Mouse (Mus musculus) spleen, postnatal 4 days (tissue): ENCODE results near the gene Kif17.

Experiments
- DNase-seq, 2 experiments: peaks; one replicate each; pipeline ENCODE4 v3.0.0; 2022; ENCODE audit warnings: low spot score in 2 of 2

Kif17 gene

DNA sequence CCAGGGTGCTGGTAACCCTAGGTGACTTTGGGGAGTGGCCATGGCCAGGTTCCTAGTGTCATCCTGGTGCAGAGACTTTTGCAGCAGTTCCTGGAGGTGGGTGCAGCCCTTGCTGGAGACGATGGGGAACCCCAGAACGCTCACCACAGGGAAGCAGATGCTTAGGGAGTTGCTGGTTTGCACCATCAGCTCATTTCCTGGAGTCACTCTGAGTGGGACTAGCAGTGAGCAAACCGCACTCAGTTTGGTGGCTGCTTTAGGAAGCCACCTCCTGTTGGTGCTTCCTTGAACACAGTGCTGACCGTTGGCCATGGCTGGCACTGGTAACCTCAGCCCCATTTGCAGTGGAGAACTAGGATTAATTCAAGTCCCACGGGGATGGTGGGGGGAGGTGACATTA is 9.2 kb downstream of the Kif17 start:
- DNase-seq: no peak

DNA sequence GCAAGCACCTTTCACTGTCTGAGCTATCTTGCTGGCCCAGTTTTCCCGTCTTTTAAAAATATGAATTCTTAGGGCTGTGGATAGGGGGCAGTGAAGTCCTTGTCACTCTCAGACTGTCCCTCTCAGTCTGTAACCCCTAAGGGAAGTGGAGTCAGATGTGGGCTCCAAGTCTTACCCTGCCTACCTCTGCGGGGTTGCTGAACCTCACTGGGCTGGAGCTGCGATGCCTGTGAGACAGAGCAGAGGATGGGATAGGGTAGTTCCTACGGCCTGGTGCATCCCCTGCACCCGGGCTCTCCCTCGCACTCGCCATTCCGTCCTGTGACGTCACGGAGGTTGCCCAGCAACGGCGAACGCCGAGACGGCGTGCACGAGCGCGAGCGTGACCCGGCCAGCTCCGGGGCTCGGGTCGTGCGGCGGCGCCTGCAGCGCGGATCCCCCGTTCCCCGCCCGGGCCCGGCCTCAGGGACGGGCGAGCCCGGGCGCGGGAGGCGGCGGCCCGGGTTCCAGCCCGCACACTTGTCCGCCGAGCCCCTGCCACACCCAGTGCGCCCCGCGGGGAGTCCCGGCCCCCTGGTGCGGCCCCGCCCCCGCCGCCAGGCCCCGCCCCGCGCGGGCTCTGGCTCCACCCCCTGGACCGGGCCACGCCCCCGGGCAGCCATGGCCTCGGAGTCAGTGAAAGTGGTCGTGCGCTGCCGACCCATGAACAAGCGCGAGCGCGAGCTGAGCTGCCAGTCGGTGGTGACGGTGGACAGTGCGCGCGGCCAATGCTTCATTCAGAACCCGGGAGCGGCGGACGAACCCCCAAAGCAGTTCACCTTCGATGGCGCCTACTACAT is 11.8 kb downstream of the Kif17 start:
- peak; percentile 81 to 92 for DNase-seq

DNA sequence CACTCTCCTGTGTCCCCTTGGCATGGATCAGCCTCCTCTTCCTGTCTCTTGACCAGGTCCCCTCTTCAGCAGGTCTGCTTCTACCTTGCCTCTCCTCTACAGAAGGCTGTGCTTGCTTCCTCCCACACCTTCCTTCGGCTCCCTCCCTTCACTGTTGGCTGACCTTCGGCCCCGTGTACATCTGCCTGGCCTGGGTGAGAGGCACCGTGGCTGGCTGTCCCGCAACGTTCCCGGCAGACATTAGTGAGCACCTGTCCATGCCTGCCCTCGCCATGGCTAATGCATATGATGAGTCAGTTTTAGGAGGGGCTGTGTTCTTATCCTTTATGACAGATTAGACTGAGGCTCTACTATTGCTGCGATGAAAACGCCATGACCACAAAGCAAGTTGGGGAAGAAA is 17.6 kb downstream of the Kif17 start:
- no peak for DNase-seq

DNA sequence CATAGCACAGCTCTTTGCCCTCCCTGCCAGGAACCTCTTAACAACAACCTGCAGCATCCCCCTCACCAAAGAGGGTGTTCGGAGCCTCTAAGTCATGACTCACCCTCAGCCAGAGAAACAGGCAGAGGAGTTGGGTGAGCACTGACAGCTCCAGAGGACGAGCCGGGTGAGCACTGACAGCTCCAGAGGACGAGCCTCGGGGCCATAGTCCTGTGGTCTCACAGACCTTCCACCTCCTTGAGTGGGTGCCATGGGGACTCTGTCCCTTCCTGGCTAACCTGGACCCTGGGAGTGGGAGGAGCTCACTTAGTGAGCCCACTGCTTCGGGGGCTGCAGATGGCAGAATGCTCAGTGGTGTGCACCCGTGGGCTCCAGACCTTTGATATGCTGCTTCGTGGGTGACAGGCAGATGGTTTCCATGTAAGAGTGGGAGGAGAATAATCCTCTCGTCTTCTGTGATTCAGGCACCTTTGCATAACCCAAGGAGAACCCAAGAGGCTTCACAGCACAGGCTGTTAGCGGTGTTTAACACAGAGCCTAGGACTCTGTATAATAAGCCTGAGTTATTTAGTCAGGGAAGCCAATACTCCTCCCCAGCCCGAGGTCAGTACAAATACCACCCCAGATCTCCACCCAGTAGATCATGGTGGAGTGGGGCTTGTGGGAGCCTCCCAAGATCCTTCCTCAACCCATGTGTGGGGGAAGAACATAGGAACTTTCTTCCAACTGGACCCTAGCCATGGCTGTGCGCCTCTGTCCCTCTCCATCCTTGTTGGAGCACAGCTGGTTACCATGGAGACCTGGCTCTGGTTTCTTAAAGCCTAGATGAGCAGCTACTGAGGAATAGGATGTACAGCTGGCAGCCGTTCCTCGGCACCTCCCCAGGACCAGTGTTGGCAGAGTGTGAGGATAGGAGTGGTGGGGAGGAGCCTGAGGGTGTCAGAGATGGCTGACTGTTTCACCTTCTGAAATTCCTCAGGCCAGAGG is 22.1 kb downstream of the Kif17 start:
- no peak for DNase-seq

DNA sequence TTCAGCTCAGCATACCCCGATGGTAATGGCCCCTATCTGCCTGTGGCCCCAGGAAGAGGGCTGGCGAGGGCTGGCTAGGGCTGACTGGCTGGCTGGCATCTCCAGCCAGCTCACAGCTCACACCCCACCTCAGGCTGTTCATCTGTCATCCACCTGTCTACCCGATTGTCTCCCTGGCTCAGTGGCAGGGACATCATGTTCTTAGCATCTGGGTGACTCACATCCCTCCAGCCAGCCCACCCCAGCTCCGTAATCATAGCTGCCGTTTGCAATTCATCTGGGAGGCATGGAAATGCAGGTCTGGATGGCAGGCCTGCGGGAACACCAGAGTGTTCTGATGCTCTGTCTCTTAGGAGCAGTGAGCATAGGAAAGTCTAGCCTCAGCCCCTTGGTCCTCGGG is 28.1 kb downstream of the Kif17 start:
- DNase-seq: no peak

DNA sequence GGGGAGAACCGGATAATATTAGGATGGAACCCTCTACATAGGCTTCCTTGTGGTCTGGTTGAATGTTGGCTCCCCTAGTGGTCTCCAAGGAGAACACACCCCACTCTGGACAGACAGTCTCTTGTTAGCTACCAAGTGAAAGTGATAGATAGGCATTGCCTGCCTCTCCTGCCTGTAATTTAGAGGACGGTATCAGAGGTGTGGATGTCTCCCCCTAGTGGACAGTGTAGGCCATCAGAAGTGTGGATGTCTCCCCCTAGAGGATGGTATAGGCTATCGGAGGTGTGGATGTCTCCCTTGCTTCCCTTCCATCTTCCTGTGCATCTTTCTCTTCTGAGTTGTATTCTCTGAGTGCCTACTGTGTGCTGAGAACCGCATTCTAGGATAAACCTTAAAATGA is 32.6 kb downstream of the Kif17 start:
- peak; percentile 75 to 85 for DNase-seq

DNA sequence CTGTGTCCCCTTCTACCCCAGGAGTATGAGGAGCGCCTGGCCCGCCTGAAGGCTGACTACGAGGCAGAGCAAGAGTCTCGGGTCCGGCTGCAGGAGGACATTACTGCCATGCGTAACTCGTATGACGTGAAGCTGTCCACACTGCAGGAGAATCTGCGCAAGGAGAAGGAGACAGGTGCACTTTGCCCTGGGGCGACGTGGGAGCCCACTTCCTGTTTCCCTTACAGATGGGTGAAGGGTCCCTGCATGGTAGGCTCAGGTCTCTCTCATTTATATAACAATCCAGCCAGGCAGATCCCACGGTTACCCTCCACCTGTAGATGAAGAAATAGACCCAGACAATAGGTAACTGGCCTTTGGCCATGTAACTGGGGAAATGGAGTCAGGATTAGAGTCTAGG is 36.2 kb downstream of the Kif17 start:
- no peak for DNase-seq

DNA sequence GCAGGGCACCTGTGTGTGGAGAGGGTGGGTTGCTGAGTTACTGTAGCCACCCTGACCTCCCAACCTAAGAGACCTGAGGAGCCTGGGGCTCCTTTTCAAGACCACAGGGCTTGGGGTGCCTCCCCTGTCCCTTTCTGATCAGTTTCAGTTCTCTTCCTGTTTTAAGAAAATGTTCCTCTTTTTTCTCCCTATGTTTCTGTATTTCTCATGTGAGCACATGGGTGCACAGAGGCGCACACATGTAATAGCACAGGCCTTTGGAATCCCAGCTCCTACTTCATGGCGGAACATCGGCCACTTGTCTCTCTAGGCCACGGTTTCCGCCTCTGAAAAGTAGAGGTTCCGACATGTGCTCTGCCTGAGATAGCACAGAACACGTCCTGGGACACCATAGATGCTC is 38.5 kb downstream of the Kif17 start:
- DNase-seq: no peak

DNA sequence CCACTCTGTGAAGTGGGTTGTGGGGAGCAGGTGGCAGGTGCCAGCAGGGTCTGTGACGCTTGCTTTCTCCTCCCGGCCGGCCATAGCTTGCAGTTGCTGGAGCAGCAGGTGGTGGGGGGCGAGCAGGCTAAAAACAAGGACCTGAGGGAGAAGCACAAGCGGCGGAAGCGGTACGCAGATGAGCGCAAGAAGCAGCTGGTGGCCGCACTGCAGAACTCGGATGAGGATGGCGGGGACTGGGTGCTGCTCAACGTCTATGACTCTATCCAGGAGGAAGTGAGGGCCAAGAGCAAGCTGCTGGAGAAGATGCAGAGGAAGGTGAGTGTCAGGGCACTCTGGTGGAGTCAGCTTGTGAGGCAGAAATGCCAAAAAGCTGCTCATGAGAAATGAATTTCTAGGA is 41.8 kb downstream of the Kif17 start:
- no peak for DNase-seq

DNA sequence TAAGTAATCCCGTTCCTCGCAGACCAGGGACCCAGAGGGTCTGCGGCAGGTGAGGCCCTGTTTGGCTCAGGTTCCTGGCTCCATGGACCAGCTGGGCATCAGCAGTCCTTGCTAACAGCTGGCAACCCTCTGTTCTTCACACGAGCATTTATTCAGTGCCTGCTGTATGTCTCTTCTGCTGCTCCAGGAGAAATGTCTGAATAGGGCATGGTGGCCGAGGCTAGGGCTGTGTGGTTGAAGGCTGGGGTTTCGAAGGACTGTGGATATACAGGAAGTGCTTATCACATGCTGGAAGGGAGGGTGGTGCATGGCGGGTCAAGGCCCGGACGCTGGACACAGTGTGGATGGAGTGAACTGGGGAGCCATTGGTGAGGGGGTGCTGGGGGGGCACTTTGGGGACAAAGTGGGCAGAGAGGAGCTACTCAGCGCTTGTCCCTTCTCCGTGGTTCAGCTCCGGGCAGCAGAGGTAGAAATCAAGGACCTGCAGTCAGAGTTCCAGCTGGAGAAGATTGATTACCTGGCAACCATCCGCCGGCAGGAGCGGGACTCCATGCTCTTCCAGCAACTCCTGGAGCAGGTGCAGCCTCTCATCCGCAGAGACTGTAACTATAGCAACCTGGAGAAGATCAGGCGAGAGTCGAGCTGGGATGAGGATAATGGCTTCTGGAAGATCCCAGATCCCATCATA is 43.2 kb downstream of the Kif17 start:
- no peak for DNase-seq

DNA sequence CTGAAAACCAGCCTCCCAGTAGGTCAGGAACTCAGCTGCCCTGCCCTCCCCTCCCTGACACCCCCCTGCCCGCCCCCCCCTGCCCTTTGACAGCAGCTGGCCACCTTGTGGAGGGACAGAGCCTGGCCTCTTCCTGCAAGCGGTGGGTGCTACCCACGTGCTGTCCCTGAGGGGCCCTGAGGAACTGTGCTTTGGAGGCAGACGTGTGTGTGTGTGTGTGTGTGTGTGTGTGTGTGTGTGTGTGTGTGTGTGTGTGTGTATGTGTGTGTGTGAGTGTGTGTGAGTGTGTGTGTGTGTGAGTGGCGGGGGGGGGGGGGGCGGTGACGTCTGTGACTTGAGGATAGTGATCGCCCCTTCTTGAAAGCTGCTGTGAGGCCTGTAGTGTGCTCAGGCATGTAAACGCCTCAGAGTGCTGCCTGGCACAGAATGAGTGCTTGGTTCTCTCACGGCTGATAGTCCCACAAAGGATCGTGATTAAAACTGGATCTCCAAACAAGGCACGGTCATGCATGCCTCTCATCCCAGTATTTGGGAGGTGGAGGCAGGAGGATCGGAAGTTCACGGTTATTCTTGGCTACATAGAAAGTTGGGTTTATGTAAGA is 43.8 kb downstream of the Kif17 start:
- no peak for DNase-seq

DNA sequence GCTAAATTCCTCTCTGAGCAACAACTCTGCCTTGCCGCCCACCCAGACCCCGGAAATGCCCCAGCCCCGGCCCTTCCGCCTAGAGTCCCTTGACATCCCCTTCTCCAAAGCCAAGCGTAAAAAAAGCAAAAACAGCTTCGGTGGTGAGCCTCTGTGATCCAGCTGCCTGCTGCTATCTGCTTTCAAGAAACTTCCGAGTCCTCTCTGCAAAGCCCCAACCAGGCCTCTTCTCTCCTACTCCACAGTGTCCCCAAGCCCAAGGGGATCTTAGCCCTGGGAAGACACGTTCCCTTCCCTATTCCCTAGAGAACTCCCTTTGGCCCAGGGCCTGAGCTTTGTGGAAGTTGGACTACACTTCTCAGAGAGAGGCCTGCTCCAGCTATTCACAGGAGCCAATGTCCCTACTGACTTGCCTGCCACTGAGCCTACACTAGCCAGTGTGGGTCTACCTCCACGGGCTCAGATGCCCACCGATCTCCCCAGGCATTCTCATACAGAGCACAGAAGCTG is 51.1 kb downstream of the Kif17 start:
- no peak for DNase-seq

DNA sequence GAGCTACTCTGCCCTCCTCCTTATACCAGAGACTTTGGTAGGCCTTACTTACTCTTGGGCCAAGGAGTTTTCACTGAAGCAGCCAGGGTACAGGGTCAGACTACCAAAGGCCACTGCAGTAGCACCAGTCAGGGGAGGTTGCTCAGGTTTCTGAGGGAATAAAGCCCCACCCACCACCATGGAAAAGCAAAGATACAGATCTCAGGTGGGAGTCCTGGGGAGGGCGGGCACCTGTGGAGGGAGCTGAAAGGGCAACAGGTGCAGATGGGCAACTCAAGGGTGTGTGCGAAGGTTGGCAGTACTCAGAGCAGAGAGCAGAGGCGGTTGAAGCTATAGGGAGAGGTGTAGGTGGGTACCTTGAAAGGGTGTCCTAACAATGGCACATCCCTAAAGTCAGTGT is 52.8 kb downstream of the Kif17 start:
- no peak for DNase-seq

DNA sequence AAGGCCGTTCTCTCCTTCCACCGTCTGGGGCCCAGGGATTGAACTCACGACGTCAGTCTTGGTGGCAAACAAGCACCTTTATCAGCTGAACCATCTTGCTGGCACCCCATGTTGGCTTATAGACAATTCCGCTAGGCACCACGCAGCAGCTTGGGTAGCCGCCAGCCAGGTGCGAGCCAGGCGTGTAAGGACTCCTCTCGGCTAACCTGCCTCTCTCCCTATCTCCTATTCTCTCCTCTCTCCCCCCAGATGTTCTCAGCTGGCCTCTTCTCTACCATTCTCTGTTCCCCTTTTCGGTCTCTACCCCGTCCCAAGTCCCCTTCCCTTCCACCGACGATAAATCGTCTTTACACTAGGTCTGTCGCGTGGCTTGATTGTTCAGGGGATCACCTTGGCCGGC is 53.5 kb downstream of the Kif17 start:
- peak in 1 of 2 experiments; percentile 52 for DNase-seq

DNA sequence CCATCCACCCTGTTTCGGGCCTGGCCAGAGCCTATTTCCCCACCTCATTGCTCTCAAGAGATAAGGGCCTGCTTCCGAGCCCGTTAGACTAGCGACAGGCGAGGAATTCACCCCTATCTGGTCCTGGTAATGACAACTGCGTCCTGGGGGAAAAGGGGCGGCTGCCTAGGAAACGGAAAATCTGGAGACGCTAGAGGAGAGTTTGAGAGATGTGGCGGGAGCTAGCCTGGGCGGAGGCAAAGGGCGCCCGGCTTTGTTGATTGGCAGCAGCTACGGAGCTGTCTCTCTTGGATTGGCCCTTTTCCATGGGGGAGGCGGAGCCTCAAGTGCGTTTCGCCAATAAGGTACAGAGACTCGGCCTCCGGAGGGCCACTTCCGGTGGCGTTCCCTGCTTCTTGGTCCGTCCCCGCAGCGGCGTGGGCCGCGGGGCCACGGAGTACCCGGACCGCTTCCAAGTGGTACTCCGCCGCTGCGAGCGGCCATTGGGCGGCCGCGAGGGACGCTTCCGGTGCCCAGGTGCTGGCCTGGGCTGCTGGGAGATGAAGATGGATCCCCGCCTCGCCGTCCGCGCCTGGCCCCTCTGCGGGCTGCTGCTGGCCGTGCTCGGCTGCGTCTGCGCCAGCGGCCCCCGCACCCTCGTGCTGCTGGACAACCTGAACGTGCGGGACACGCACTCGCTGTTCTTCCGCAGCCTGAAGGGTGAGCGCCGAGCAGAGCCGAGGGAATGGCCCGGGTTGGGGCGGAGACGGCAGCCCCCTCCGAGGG is 54.3 kb downstream of the Kif17 start, which contains the start of gene Ddost:
TSS of gene Ddost (plus strand) at position 391 of the 765 bp plus-strand sequence.
- DNase-seq: peak; percentile 97

DNA sequence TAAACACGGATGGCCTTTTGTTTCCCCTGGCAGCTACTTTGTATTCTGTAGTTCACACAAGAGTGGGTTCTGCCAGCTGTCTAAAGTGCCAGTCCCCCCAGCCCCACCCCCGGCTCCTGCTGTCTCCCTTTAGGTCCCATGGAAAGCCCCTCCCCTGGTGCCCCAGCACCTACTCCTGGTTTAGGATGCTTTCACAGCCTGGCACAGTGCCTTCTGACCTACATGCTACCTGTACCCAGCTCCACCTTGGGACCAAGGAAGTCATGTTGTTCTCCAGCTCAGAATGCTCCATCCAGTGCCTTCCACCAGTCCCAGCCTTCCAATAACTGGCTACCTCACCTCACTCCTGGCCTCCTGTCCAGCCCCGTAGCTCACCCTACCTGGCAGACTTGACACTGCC is 56.8 kb downstream of the Kif17 start:
- DNase-seq: no peak

DNA sequence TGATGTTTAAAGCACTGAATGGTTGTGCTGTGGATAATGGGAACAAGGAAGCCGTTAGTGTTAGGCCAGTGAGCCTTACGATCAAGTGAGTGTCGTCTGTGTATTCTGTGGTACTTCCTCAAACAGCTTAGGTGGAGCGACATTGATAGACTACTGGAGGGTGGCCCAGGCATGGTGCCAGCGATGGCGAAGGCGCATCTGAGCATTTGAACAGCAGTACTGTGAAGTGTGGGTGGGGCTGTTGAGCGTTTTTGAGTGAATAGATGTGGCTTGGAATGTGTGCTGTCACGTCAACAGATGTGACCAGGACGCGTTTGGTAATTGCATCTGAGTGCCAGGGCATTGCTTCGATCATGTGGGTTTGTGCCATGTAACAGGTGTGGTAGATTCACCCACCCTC is 57.5 kb downstream of the Kif17 start:
- no peak for DNase-seq

DNA sequence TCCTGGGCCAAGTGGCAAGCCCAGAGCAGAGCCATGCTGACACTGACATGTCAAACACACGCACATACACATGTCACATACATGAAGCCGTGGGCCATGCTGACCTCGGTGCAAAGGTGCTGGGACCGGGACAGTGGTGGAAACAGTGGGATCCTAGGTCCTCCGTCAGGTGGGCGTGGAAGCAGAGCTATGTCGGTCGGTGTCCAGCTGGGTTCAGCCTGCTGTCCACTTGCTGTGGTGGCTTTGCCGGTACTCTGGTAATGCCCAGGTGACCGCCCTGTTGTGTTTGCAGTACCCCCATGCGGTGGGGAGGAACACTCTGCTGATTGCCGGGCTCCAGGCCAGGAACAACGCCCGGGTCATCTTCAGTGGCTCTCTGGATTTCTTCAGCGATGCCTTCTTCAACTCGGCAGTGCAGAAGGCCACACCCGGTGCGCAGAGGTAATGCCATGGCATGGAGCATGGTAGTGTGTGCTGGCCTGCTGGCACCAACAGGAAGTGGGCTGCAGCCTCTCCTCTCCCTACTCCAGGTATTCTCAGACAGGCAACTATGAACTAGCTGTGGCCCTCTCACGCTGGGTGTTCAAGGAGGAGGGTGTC is 60.2 kb downstream of the Kif17 start:
- DNase-seq: no peak

DNA sequence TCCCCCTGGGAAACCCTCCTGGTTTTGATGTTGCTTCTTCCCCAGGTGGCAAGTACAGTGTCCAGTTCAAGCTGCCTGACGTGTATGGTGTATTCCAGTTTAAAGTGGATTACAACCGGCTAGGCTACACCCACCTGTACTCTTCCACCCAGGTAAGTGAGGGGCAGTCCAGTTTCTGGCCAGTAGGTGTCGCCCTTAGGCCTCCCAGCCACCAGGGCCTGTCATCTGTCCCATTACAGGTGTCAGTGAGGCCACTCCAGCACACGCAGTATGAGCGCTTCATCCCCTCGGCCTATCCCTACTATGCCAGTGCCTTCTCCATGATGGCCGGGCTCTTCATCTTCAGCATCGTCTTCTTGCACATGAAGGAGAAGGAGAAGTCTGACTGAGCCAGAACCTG is 61.4 kb downstream of the Kif17 start:
- peak; percentile 49 to 84 for DNase-seq

DNA sequence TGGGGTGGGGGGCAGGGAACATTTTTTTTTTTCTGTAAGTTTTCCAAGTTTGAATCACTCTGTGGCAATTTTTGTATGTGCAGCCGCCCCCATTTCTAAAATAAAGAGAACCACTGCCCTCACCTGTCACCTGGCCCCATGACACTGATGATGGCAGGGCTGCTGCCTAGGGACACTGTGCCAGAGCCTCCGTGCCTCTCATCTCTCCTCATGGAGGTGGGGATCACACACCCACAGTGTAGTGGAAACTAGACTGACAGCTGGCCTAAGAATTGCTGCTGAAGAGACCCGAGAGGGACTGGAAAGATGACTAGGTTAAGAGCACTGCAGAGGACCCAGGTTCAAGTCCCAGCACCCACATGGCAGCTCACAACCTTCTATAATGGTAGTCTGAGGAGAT is 61.9 kb downstream of the Kif17 start:
- DNase-seq: no peak
